Mouse (Mus musculus) thymus, adult 18-20 months (tissue): ENCODE results near the gene Rdh14.

Source experiments
- DNase-seq, 2 experiments: peaks; one replicate each; pipeline ENCODE4 v3.0.0; 2022; ENCODE audit warnings: mixed read lengths in 2 of 2

Gene Rdh14

GRCm38 (mm10) chr12:10390671-10391441 is at the start of gene Rdh14:
Gene Rdh14 (plus strand): TSS chr12:10390772.
- peak; percentile 89 to 90 for DNase-seq

- DNase-seq = no peak
Observed at GRCm38 (mm10) chr12:10350706-10351105, 39.9 kb upstream of the Rdh14 start.

GRCm38 (mm10) chr12:10357756-10358155 is 32.8 kb upstream of the Rdh14 start:
- DNase-seq = no peak

GRCm38 (mm10) chr12:10369673-10370072 is 20.9 kb upstream of the Rdh14 start, which contains the start of gene Nt5c1b:
Gene Nt5c1b (plus strand): TSS chr12:10369973.
- DNase-seq = no peak

GRCm38 (mm10) chr12:10400788-10401187 is 10.2 kb downstream of the Rdh14 start:
- DNase-seq = no peak

- no peak for DNase-seq
Observed at GRCm38 (mm10) chr12:10402421-10403115, 12.0 kb downstream of the Rdh14 start.

GRCm38 (mm10) chr12:10410511-10411179 is 20.1 kb downstream of the Rdh14 start:
- no peak for DNase-seq

GRCm38 (mm10) chr12:10411453-10411852 is 20.9 kb downstream of the Rdh14 start:
- DNase-seq = no peak

GRCm38 (mm10) chr12:10422347-10422746 is 31.8 kb downstream of the Rdh14 start:
- DNase-seq = no peak

GRCm38 (mm10) chr12:10425982-10426863 is 35.7 kb downstream of the Rdh14 start:
- no peak for DNase-seq

- no peak for DNase-seq
Observed at GRCm38 (mm10) chr12:10430999-10431398, 40.4 kb downstream of the Rdh14 start.

- DNase-seq = peak in 1 of 2 experiments; percentile 6
Observed at GRCm38 (mm10) chr12:10438054-10439001, 47.8 kb downstream of the Rdh14 start.

GRCm38 (mm10) chr12:10439483-10440235 is 49.1 kb downstream of the Rdh14 start:
- DNase-seq = no peak
